Mouse (Mus musculus) spleen, adult 10 weeks (tissue): ENCODE measurements around the gene Fam110c. TPM values are rescaled to one million over a fixed set of nuclear protein-coding genes. Genes with fewer than 3 reads are reported as not detected.

ENCODE experiments used
- polyA plus RNA-seq: library from polyadenylated mRNA; stranded (reverse); fragments of 350-450 nt; fragmentation: Illumina TruSeq; extraction: RNeasy Lipid Tissue Mini Kit (QIAGEN cat#74804); gene quantifications from one replicate; pipeline ENCODE4 v1.2.3, GENCODE M21; 2015; ENCODE audit warnings: low replicate concordance; ENCODE audit not compliant: insufficient read depth

The Fam110c gene
- 0.26 TPM for polyA plus RNA-seq

DNA sequence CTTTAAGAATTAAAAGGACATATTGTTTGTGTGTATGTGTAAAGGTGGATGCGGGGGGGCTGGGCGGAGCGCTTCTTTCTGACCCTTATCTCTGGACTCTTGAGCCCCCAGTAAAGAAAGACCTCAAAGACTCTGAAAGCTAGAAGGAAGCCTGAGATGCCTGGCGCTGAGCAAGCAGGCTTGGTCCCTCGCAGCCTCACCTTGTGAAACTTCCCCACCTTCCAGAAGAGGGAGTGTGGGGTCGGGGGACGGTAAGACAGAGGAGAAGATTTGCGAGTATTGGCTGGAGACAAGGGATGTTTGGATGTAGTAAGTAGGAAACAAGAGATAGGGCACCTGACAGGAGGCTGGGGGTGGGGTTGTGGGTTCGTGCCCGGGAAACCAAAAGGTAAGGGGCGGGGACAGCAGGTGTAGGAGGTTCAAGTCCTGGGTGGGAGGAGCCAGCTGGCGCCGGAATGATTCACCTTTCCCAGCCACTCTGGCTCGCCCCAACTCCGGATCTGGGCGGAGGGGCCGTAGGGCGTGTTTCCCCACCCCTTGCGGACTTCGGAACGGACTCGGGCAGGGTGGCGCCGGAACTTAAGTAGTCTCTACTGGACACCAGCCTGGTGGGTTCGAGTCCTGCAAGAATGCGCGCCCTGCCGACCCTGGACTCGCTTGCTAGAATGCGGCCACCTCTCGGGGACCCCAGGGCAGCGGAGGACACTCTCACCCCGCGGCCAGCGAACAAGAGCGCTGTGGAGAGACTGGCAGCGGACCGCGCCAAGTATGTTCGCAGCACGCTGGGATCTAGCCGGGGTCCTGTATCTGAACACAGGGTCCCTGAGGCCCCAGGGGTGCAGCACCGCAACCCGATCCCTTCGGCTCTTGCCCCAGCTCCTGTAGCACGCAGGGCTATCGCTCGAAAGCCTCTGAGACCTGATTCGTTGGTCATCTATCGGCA is at the start of gene Fam110c:
TSS of gene Fam110c (plus strand) at position 450 of the 943 bp plus-strand sequence.

Other genes with a start within 250 kb of the Fam110c start
- 0.30 TPM for gene Alkal2, start 189.5 kb upstream of the Fam110c start, polyA plus RNA-seq
- 43.9 TPM for gene Acp1, start 162.3 kb upstream of the Fam110c start, polyA plus RNA-seq
- 4.5 TPM for gene Sh3yl1, start 162.2 kb upstream of the Fam110c start, polyA plus RNA-seq
- not detected for gene Gm6993, start 166.9 kb downstream of the Fam110c start, polyA plus RNA-seq
- 3.0 TPM for gene Lamb1, start 191.4 kb downstream of the Fam110c start, polyA plus RNA-seq